Mouse (Mus musculus): Measurements from ENCODE around the gene Tle6. TPM values are rescaled to one million over a fixed set of nuclear protein-coding genes. Genes with fewer than 3 reads are reported as not detected.

Tle6 gene
- polyA plus RNA-seq, 1 experiment from 2014 or later = 12.1 TPM

DNA sequence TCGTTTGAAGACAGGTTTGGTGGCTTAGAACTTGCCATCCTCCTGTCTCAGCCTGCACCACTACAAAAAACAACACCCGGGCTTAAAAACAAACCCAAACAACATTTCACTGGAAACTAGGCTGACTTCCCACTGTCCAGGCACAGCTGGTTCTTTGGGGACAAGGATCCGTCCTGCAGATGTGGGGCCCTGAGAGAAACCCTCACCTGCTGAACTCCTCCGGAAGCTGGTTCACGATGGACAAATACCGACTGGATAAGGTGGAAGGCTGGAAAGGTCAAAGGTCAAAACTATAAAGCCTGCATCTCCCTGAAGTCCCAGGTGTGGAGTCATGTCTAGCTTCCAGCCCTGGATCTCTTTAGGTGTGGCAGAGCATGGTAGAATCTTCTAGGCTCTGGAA lies 2.0 kb downstream of the Tle6 start:
- Histone ChIP-seq H3K27me3 (replicated peaks) (peaks cover 58% of the 10 kb centered on the region), H3K27ac (no peak overlapping the region)

DNA sequence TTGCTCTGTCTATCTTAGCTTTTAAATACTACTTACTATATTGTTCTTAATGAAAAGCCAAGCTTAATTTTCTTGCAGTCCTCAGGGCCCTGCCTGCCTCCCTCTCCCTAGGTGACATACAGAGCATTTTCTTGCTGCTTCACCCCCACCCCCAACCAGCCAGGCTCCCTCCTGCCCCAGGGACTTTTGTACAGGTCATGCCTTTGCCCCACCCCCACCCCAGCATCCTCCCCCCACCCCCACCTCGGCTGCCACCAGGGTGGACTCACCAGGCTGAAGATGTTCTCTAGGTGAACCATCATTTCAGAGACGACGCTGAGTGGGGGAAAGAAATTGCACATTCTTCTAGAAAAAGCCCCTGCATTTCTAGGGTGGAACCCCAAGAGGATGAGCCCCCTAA lies 2.5 kb downstream of the Tle6 start:
- Histone ChIP-seq H3K27ac (no peak overlapping the region), H3K4me3 (no peak overlapping the region), H3K4me1 (peaks cover 84% of the 10 kb centered on the region), H3K4me2 (no peak overlapping the region), H3K9ac (no peak overlapping the region), H3K9me3 (replicated peaks) (no peaks in the 10 kb centered on the region), H3K27me3 (replicated peaks) (peaks cover 64% of the 10 kb centered on the region), H3K36me3 (no peaks in the 10 kb centered on the region)
- 31% methylated on average over 3 of the region's 3 CpGs for WGBS (ENCODE audit: insufficient replicate concordance)
- no peak for ATAC-seq

More for the DNA sequence above, 2.0 kb downstream of the Tle6 start:
- WGBS (ENCODE audit: insufficient replicate concordance) = 47% methylated on average over 6 of the region's 6 CpGs
- Histone ChIP-seq H3K4me1 (peaks cover 79% of the 10 kb centered on the region), H3K4me2 (no peak overlapping the region), H3K9me3 (replicated peaks) (no peaks in the 10 kb centered on the region), H3K9ac (no peak overlapping the region), H3K4me3 (no peak overlapping the region), H3K36me3 (no peaks in the 10 kb centered on the region)
- no peak for ATAC-seq

DNA sequence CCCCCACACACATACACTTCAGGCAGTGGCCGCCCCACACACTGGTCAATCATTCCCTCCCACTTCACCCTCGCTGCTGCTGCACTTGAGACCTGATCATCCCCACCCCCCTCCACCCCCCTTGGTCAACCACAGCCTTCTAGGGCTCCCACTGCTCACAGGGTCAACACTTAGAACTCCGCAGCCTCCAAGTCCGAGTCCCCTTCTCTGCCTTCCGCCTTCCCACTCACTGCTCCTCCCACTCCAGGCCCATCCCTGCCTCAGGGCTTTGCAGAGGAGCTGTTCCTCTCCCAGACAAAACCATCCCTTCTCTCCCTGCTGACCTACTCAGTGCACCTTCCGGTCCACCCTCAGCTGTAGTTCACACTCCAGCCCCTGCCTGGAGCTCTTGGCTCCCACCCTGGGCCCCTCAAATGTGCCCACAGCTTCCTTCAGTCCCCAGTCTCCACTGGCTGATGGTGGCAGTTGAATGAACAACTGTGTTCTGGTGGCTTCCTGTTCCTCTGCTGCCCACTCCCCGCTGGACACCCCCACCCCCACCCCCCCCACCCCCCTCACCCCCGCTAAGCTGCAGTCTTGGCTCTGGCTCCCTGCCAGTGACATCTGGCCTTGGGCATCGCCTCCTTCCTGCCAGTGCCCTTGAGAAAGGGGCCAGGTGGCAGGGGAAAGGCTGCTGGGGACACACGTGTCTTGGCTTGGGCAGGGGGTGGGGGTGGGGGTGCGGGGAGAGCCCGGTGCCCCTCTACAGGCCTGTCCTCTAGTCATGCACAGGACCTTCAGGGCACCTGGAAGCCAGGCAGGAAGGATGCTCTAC lies 3.5 kb downstream of the Tle6 start:
- ATAC-seq = no peak
- 14% methylated on average over 12 of the region's 12 CpGs for WGBS (ENCODE audit: insufficient replicate concordance)
- H3K27ac ChIP-seq = peak overlapping the region; percentile 43; the same call in 1 of the 2 replicates

DNA sequence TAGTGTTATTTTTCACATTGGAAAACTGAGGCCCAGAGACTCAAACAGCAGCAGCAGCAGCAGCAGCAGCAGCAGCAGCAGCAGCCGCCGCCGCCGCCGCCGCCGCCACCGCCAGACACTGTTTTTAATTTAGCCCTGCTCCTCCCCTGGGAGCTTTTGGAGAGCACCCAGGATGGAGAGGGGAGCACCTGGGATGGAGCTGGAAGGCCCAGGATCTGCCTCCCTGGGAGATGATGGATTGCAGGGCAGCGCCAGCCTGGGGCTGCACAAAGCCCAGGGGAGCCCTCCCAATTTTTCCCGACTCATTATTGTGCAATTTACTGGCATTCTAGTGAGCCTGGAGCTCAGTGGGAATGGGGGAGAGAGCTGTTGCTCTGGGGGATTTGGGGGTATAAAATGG lies 4.3 kb downstream of the Tle6 start:
- Histone ChIP-seq H3K9ac (no peak overlapping the region), H3K27me3 (replicated peaks) (peaks cover 80% of the 10 kb centered on the region), H3K4me1 (peaks cover 70% of the 10 kb centered on the region)

More for the DNA sequence above, 3.5 kb downstream of the Tle6 start:
- Histone ChIP-seq H3K4me1 (peaks cover 77% of the 10 kb centered on the region), H3K4me2 (peak overlapping the region; percentile 50), H3K36me3 (no peaks in the 10 kb centered on the region), H3K27me3 (replicated peaks) (peaks cover 73% of the 10 kb centered on the region), H3K9ac (no peak overlapping the region), H3K4me3 (peak overlapping the region; percentile 23), H3K9me3 (replicated peaks) (no peaks in the 10 kb centered on the region)

DNA sequence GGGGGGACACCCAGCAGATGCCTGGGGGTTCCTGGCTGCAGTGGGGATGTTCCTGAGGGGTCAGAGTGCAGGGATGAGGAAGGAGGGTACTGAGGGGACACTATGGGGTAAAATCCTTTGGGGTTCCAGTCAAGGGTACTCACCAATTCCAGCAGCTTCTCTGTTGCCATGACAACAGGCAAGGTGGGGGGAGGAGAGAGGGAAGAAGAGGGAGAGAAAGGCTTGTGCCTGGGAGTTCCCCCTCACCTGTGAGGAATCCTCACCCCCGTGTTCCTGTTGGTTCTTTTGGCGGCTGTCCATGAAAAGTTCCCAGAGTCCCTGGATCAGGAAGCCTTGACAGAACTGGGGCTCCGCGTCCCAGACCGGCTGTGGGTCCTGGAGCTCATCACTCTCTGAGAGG lies 5.3 kb downstream of the Tle6 start:
- no peak for ATAC-seq
- H3K36me3 ChIP-seq = no peaks in the 10 kb centered on the region
- no peak overlapping the region for H3K4me2 ChIP-seq
- H3K27ac ChIP-seq = no peak overlapping the region
- no peak overlapping the region for H3K9ac ChIP-seq
- peaks cover 90% of the 10 kb centered on the region for H3K27me3 ChIP-seq (replicated peaks)
- 50% methylated on average over 5 of the region's 5 CpGs for WGBS (ENCODE audit: insufficient replicate concordance)
- H3K9me3 ChIP-seq (replicated peaks) = no peaks in the 10 kb centered on the region
- H3K4me1 ChIP-seq = peaks cover 60% of the 10 kb centered on the region
- no peak overlapping the region for H3K4me3 ChIP-seq

More for the DNA sequence above, 4.3 kb downstream of the Tle6 start:
- no peak for ATAC-seq
- Histone ChIP-seq H3K4me2 (peak overlapping the region; percentile 50), H3K9me3 (replicated peaks) (no peaks in the 10 kb centered on the region), H3K4me3 (peak overlapping the region; percentile 23), H3K27ac (no peak overlapping the region), H3K36me3 (no peaks in the 10 kb centered on the region)
- 12% methylated on average over 10 of the region's 10 CpGs for WGBS (ENCODE audit: insufficient replicate concordance)

DNA sequence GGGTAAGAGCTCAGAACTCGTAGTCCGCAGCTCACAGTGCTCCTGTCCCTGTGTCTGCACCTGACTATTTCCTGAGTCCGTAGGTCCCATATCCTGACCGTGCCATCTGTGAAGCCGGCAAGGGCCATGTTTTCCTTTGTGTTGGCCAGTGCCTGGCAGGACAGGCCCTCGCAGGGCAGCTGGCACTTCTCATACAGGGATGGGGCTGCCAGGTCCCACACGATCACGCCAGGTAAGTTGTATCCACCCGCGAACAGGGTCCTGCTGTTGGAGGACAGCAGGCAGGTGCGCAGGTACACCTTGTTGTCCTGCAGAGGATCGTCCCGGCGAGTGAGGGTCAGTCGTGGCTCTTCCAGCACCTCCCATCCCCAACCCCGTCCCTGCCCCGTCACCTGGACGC lies 6.9 kb downstream of the Tle6 start:
- Histone ChIP-seq H3K4me3 (no peak overlapping the region), H3K9ac (no peak overlapping the region), H3K4me1 (peaks cover 43% of the 10 kb centered on the region), H3K27me3 (replicated peaks) (peaks cover 86% of the 10 kb centered on the region), H3K9me3 (replicated peaks) (no peaks in the 10 kb centered on the region), H3K27ac (no peak overlapping the region), H3K4me2 (no peak overlapping the region), H3K36me3 (no peaks in the 10 kb centered on the region)
- WGBS (ENCODE audit: insufficient replicate concordance) = 65% methylated on average over 18 of the region's 18 CpGs
- ATAC-seq = no peak

DNA sequence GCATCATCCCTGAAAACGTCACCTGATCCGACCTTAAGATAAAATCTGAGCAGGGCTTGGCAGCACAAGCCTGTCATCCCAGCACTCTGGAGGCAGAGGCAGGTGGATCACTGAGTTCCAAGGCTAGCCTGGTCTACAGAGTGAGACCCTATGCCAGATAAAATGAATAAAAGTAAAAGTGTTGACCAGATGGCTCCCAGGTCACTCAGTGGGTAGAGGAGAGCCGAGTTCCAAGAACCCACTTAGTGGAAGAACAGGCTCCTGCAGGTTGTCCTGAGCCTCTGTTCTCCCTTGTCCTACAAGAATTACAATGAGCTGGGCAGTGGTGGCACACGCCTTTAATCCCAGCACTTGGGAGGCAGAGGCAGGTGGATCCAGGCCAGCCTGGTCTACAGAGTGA lies 7.7 kb downstream of the Tle6 start:
- Histone ChIP-seq H3K36me3 (0 out of 2 replicates have a peak, but pooled peaks cover 3% of the 10 kb centered on the region), H3K9me3 (replicated peaks) (no peaks in the 10 kb centered on the region), H3K27me3 (replicated peaks) (peaks cover 88% of the 10 kb centered on the region), H3K4me2 (no peak overlapping the region), H3K9ac (no peak overlapping the region), H3K27ac (no peak overlapping the region), H3K4me1 (peaks cover 40% of the 10 kb centered on the region), H3K4me3 (no peak overlapping the region)
- ATAC-seq = no peak
- 56% methylated on average over 4 of the region's 4 CpGs for WGBS (ENCODE audit: insufficient replicate concordance)

DNA sequence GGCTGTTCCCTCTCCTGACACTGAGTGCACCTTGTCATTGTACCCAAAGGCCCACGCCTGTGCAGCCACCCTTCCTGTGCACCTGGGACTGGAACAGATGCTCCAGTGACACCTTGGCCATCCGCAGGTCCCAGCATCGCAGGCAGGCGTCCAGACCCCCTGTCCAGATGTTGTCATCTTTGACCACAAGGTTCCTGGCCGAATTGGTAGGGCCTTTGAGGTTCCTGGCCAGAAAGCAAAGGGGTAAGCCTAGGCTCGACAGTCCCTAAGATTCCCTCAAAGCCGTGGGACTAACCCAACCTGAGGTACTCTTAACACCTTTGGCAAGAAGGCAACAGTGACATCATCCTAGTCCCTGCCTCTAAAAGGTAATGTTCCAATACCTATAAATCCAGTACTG lies 8.2 kb downstream of the Tle6 start:
- Histone ChIP-seq H3K4me1 (peaks cover 35% of the 10 kb centered on the region), H3K4me3 (no peak overlapping the region), H3K27ac (no peak overlapping the region), H3K9ac (no peak overlapping the region), H3K9me3 (replicated peaks) (no peaks in the 10 kb centered on the region), H3K36me3 (peaks cover 7% of the 10 kb centered on the region; the same call in 1 of the 2 replicates), H3K4me2 (no peak overlapping the region), H3K27me3 (replicated peaks) (peaks cover 89% of the 10 kb centered on the region)
- ATAC-seq = no peak
- 56% methylated on average over 7 of the region's 7 CpGs for WGBS (ENCODE audit: insufficient replicate concordance)

DNA sequence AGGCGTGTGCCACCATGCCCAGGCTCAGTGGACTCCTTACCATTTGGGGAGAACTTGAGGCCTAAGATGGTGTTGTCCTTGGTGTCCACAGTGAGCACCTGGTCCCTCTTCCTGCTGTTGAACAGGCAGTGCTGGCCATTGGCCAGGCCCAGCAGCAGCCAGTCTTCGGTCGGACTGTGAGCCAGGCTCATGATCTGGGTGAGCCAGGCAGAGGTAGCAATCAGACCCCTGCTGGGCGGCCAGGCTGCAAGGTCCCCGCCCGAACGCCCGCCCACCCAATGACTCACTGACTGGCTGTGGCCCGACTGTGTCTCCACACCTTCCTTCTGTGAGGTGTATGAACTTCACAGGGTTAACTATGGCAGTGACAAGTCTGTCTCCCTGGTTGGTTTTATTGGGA lies 9.0 kb downstream of the Tle6 start:
- 42% methylated on average over 9 of the region's 9 CpGs for WGBS (ENCODE audit: insufficient replicate concordance)
- no peak overlapping the region for H3K27ac ChIP-seq
- H3K36me3 ChIP-seq = peaks cover 8% of the 10 kb centered on the region; the same call in 1 of the 2 replicates
- H3K27me3 ChIP-seq (replicated peaks) = peaks cover 89% of the 10 kb centered on the region
- no peak overlapping the region for H3K9ac ChIP-seq
- H3K4me1 ChIP-seq = peaks cover 27% of the 10 kb centered on the region
- H3K4me3 ChIP-seq = no peak overlapping the region
- no peak overlapping the region for H3K4me2 ChIP-seq
- no peaks in the 10 kb centered on the region for H3K9me3 ChIP-seq (replicated peaks)
- ATAC-seq = no peak

DNA sequence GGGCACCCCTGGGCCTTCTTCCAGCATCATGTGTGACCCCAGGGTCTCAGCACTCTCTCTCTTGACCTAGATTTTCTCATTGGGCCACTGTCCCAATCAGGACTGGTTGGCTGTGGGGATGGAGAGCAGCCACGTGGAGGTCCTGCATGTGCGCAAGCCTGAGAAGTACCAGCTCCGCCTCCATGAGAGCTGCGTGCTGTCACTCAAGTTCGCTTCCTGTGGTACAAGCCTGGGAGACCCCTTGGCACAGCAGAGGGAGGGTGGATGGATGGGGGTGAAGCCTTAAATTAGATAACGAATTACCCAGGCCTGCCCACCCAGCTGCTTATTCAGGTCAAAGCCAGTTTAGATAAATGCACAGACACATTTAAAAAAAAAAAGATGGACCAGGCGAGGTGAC lies 12.1 kb downstream of the Tle6 start:
- Histone ChIP-seq H3K27ac (no peak overlapping the region), H3K9me3 (replicated peaks) (no peaks in the 10 kb centered on the region), H3K36me3 (peaks cover 8% of the 10 kb centered on the region; the same call in 1 of the 2 replicates), H3K9ac (no peak overlapping the region), H3K4me3 (no peak overlapping the region), H3K4me2 (no peak overlapping the region), H3K4me1 (peaks cover 4% of the 10 kb centered on the region; the same call in 1 of the 2 replicates), H3K27me3 (replicated peaks) (peaks cover 79% of the 10 kb centered on the region)
- ATAC-seq = no peak
- 47% methylated on average over 7 of the region's 7 CpGs for WGBS (ENCODE audit: insufficient replicate concordance)

DNA sequence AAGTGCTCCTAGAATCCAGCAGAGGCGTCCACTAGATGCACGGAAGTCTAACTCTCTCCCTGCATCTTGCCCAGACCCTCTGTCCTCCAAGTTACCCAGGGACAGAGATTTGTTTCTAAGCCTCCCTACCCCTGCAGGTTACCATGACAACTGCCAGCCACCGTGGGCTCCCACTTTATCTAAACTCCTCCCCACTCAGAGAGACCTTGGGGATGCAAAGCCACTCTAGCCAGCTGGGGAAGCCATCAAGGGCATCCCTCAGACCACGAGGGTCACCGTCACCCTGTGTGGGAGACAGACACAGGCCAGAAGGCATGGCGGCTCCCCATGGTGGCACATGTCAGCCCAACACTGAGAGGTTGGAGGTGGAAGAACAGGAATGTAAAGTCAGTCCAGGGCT lies 17.5 kb downstream of the Tle6 start:
- Histone ChIP-seq H3K9ac (no peak overlapping the region), H3K36me3 (peaks cover 6% of the 10 kb centered on the region; the same call in 1 of the 2 replicates), H3K4me3 (no peak overlapping the region), H3K27me3 (replicated peaks) (peaks cover 88% of the 10 kb centered on the region), H3K4me2 (no peak overlapping the region), H3K4me1 (peaks cover 13% of the 10 kb centered on the region), H3K27ac (no peak overlapping the region), H3K9me3 (replicated peaks) (no peaks in the 10 kb centered on the region)
- WGBS (ENCODE audit: insufficient replicate concordance) = 41% methylated on average over 6 of the region's 6 CpGs
- ATAC-seq = no peak

DNA sequence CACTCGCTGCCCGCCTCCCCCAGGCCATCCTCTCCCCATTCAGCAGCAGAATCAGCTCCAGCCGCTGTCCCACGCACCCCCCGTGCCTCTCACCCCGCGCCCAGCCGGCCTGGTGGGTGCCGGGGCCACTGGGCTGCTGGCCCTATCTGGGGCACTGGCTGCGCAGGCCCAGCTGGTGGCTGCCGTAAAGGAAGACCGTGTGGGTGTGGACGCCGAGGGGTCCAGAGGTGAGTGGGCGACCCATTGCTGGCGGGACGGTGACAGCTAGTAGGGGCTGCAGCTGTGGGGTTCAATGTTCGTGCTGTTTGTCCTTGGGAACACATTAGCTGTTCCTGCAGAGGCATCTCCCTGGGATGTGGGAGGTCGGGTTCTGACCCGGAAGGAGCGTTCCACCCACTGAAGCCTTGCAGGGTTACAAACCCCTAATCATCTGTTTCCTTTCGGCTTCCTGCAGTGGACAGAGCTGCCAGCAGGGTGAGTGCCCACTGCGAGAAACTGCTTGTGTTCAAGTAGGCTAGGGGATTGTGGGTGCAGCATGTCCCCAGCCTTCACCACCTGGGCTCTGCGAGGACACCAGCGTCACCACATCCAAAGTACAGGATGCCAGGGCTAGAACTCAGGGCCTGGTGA lies 20.3 kb downstream of the Tle6 start:
- peaks cover 89% of the 10 kb centered on the region for H3K27me3 ChIP-seq (replicated peaks)

More for the DNA sequence above, 20.3 kb downstream of the Tle6 start:
- Histone ChIP-seq H3K4me1 (peaks cover 21% of the 10 kb centered on the region), H3K27ac (no peak overlapping the region), H3K9ac (no peak overlapping the region), H3K4me2 (peak overlapping the region; percentile 34), H3K36me3 (no peaks in the 10 kb centered on the region), H3K9me3 (replicated peaks) (no peaks in the 10 kb centered on the region), H3K4me3 (no peak overlapping the region)
- no peak for ATAC-seq
- WGBS (ENCODE audit: insufficient replicate concordance) = 26% methylated on average over 25 of the region's 25 CpGs
